Mouse (Mus musculus) olfactory bulb, adult 2 months (tissue): Measurements from ENCODE around the gene Tmsb4x. TPM values are rescaled to one million over a fixed set of nuclear protein-coding genes. Genes with fewer than 3 reads are reported as not detected.

ENCODE experiments used
- H3K27ac ChIP-seq: fragments of 200-500 bp; 2 replicates; pipeline ENCODE4 v1.5.1; 2012; ENCODE audit warnings: low read depth, low read length; ENCODE audit not compliant: insufficient read depth
- H3K4me1 ChIP-seq: fragments of 200-500 bp; 2 replicates; pipeline ENCODE4 v1.6.1; 2012; ENCODE audit warnings: low read length; ENCODE audit not compliant: control insufficient read depth, insufficient read depth
- H3K4me3 ChIP-seq: fragments of 200-500 bp; 2 replicates; pipeline ENCODE4 v1.5.1; 2012; ENCODE audit warnings: mild to moderate bottlenecking, low read depth, low read length, moderate library complexity; ENCODE audit not compliant: insufficient read depth
- CTCF ChIP-seq: fragments of 200-500 bp; IDR thresholded peaks from 2 replicates; pipeline ENCODE4 v1.5.1; 2012; ENCODE audit warnings: low read depth, mild to moderate bottlenecking, low read length, moderate library complexity; ENCODE audit not compliant: insufficient read depth
- POLR2A ChIP-seq: fragments of 200-500 bp; IDR thresholded peaks from 2 replicates; pipeline ENCODE4 v1.6.1; 2012; ENCODE audit warnings: mild to moderate bottlenecking, low read depth, low read length, moderate library complexity; ENCODE audit not compliant: insufficient read depth
- WGBS: fragments of 180-500 bp; shearing (Covaris S2); methylation state at CpG from one replicate; pipeline ENCODE4 v1.1.7; 2018; 5-methylcytosine and 5-hydroxymethylcytosine counted together
- polyA plus RNA-seq: library from polyadenylated mRNA; stranded (reverse); fragments of >200 nt; gene quantifications from 2 replicates; pipeline ENCODE4 v1.2.4, GENCODE M21; 2012; ENCODE audit warnings: low replicate concordance; ENCODE audit not compliant: missing spikeins, insufficient read depth, insufficient read length

The Tmsb4x gene
- polyA plus RNA-seq, 1 experiment = 4,546 TPM

DNA sequence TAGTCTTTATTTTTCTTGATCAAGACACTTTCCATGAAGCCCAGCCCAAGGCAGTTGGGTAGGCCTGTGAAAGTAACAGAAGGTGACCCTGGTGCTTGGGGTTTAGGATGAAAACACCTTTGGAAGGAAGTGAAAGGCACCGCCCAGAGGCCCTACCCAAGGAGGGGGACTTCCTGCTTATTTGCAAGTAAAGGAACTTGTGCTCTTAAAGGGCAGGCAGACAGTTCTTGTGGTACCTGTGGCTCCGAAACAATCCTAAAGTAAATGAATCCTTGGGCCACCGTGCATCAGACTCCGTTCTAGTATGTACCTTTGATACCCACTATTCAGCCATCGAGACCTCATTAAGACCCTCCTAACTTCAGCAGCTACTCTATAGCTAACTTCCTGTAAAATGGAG is 17.5 kb upstream of the Tmsb4x start:
- H3K4me1 ChIP-seq = no peaks in the 10 kb centered on the region
- no peak overlapping the region for H3K27ac ChIP-seq
- WGBS = 97% methylated on average over 5 of the region's 5 CpGs
- no peak overlapping the region for H3K4me3 ChIP-seq
- TF ChIP-seq CTCF (no peak), POLR2A (no peak)

DNA sequence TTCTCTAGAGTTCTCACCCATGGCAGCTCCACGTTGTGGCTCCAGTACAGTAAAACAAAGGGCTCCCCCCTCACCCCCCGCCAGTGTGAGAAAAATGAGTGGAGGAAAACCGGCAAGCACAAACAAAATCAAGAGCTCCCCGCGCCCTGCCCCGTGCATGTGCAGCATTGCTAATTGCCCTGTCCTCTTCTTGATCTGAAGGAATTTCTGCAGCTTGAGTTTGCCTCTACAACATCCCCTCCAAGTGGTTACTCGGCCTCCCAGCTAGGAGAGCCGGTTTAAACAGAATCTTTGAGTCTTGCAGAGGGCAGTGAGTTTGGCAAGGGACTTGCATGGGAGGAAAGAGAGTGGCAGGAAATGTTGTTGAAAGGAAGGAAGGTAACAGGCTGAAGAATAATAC is 3.6 kb upstream of the Tmsb4x start:
- WGBS = 21% methylated on average over 8 of the region's 8 CpGs
- TF ChIP-seq CTCF (no peak), POLR2A (no peak)
- Histone ChIP-seq H3K27ac (no peak overlapping the region), H3K4me3 (no peak overlapping the region), H3K4me1 (peaks cover 5% of the 10 kb centered on the region; the same call in 1 of the 2 replicates)

DNA sequence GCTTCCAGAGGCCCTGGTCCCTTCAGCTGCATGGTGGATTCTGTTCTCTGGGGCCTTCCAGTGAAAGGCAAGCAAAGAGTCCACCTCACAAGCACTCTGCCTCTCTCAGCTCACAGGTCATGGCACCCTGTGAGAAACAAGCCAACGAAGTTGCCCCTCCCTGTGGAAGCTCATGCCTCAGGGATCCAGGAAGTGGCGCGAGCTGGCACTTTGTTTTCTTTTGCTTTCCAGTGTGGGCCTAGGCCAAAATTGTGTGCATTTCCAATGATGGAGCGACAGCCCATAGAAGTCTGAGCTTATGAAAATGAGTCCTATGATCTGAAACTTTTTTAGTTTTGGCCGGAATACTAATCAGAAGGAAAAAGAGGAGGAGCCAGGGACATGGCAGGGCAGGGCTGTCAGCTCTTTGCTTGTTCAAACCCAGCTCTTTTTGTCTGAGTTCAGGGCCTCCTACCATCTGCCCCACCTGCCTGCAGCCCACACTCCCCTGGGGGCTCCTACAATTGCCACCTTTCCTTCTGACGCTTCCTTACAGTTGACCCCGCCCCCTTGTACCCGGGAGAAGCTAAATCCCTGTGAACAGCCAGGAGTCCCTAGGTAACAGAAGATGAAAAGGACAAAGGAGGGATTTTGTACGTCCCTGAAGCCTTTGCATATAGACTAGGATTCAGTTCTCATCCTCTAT is 2.9 kb upstream of the Tmsb4x start:
- Histone ChIP-seq H3K4me1 (peaks cover 5% of the 10 kb centered on the region; the same call in 1 of the 2 replicates), H3K27ac (no peak overlapping the region), H3K4me3 (no peak overlapping the region)
- WGBS = 48% methylated on average over 9 of the region's 9 CpGs
- TF ChIP-seq CTCF = no peak
- TF ChIP-seq POLR2A = no peak

DNA sequence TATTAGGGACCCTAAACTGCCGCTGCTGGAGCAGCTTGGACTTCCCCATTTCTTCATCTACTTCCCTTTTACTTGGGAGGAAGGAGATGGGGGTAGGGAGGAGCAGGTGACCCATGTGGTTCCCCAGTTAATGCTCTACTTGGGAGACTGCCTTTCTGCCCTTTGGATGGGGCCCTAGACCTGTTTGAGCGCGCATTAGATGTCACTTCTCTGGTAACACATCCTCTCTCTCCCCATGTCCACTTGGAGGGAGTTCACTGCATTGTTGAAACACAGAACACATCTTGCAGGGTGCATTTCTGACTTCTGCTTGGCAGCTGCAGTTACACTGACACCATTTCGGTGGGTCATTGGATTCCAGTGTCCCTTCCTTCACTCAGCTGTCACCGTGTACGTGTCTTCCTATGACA is 1.2 kb upstream of the Tmsb4x start:
- H3K4me3 ChIP-seq = no peak overlapping the region
- no peak overlapping the region; the same call in 1 of the 2 replicates for H3K27ac ChIP-seq
- no peak for TF ChIP-seq POLR2A
- WGBS = 71% methylated on average over 6 of the region's 6 CpGs
- H3K4me1 ChIP-seq = peaks cover 5% of the 10 kb centered on the region; the same call in 1 of the 2 replicates

DNA sequence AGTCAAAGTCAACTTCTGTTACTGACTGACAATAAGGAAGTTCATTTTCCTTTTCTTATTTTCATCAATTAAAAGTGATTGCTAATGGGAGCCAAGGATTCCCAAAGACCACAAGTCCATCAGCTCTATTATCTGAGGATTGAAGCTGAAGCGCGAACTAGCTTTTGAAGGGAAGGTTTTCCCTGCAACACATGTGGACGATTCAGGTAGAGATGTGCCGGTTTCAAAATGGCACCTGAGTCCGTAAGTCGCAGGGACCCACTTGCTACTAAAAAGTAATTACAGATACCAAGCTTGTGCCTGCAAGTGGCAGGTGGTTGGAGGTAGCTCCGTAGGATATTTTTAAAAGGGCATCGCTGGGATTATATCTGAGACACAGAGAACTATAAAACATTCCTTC is 713 bp upstream of the Tmsb4x start:
- Histone ChIP-seq H3K27ac (peak overlapping the region; percentile 51; the same call in 1 of the 2 replicates), H3K4me3 (no peak overlapping the region), H3K4me1 (peaks cover 5% of the 10 kb centered on the region; the same call in 1 of the 2 replicates)
- WGBS = 48% methylated on average over 8 of the region's 8 CpGs
- TF ChIP-seq CTCF (no peak), POLR2A (no peak)

DNA sequence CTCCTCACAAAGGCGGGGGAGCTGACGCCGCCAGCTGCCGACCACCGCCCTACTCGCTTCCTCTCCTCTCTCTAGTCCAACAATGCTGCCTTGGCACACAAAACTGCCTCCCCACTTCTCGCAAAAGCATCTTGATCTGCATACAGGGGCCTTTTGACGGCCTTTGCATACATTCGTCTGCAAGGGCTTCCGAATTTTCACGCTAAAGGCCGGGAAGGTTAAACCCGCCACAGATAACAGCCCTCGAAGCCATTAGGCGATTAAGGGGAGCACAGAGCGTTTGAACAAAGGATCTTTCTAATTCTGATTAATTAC is 652 bp downstream of the Tmsb4x start:
- WGBS = 13% methylated on average over 16 of the region's 16 CpGs
- peak overlapping the region; percentile 87 for H3K4me3 ChIP-seq
- H3K4me1 ChIP-seq = peaks cover 5% of the 10 kb centered on the region; the same call in 1 of the 2 replicates
- TF ChIP-seq CTCF = no peak
- no peak for TF ChIP-seq POLR2A
- H3K27ac ChIP-seq = peak overlapping the region; percentile 97

DNA sequence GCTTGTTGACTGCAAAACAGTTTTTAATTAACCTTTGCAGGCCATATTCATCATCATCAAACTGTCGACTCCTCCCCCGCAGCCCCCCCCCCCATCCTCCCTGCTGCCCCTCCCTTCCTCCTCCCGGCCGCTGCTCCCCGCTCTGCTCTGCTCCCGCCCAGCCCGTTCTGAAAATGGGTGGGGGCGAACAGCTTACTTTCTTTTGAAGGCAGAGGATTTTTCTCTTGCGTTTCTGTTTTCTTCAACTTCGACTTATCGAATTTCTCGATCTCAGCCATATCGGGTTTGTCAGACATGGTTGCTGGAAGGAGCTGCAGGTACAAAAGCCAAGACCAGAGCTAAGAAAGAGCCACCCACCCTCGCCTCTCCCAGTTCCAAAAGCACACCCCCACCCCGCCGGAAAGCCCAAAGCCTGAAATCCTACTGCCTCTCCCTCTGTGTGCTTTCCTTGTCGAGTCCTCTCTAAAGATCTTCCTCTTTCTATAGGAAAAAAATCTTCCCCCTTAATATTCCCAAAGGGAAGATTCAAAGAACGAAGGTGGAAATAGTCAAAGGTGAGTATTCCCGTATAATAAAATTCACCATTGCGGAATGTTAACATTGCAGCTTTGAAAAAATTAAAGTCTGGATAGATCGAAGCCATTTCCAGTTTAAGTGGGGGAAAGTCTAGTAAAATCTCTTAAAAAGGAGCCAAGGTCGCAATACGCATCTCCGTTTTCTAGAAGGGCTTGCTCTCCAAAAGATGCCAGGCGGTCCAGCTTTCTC is 1.2 kb downstream of the Tmsb4x start:
- Histone ChIP-seq H3K27ac (peak overlapping the region; percentile 97), H3K4me1 (peaks cover 5% of the 10 kb centered on the region; the same call in 1 of the 2 replicates), H3K4me3 (peak overlapping the region; percentile 87)
- TF ChIP-seq CTCF (no peak), POLR2A (no peak)
- WGBS = 22% methylated on average over 25 of the region's 25 CpGs

DNA sequence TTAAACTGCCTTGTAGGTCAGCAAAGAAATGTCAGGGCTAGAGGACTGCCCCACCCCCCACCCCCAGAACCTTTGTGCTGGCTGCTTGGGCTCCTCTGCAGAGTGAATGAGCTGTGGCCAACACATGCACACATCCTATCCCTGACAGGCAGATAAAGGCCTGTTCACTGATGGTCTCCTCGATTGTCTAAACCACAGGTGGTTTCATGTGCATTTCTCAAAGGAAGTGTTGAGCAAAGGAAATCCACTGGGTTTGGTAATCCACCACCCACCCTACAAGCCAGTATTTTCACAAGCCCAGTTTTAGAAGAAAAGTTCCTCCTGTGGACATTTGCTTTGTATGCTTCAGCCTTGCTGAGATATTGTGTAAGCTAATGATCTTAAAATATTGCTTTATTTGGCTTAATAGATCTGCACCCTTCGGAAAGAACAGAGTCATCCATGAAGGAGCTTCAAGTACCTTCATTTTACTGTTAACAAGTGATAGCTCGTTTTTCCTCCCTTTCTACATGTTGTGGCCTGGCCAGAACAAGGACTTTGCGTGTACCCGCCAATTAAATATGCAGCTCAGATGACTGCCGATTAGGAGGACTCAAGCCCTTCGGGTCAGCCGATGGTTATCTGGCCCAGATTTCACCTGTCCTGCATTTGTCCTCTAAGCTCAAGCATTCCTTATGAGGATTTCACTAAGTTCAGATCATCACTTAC is 3.1 kb downstream of the Tmsb4x start:
- no peak for TF ChIP-seq CTCF
- Histone ChIP-seq H3K27ac (no peak overlapping the region), H3K4me1 (no peaks in the 10 kb centered on the region), H3K4me3 (no peak overlapping the region)
- 41% methylated on average over 8 of the region's 8 CpGs for WGBS

DNA sequence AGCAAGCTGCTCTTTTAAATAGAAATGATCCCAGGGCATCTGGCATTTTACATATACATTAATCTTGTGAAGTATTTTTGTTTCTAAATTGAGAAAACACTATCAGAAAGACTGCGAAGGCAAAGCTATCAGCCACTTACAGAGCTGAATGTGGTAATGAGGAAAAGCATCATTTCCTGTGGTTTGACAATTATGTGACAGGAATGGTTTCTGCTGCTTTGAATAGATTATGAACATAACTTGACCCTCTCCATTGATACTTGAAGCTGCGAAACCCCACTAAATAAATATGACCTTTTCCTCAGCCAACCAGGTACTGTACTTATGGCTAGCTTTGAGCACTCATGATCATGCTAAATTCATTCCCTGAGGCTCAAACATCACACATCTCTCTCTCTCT is 7.8 kb downstream of the Tmsb4x start:
- no peak overlapping the region for H3K4me3 ChIP-seq
- WGBS = 79% methylated on average over 2 of the region's 2 CpGs
- no peaks in the 10 kb centered on the region for H3K4me1 ChIP-seq
- TF ChIP-seq CTCF (no peak), POLR2A (no peak)
- no peak overlapping the region for H3K27ac ChIP-seq
